Comparison of ENCODE assay signal across 8 mouse cellular contexts in the genomic region with DNA sequence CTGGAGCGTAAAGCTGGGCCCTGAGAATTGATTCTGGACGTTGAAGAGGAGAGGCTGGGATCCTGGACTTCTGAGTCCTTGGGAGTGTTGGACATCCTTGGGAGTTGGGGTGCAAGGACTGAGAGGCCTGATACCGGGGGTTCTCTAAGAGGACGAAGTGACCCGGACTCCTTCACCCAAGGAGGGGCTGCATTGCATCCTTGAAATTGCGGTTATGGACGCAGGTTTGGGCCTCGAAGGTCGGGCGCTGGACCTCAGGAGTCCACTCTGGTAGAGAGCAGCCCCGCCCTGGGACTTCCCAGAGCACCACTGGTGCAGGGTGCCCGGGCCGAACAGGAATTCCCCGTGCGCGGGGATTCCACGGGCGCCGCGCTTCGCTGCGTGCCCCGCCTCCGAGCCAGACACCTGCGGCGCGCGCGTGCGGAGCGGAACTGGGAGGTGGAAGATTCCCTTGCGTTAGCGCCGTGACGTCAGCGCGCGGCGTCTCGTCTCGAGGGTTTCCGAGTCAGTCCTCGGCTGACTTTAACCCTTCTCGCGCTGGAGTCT. TPM values are rescaled to one million over a fixed set of nuclear protein-coding genes. Genes with fewer than 3 reads are reported as not detected.
DNase-seq lines count a peak whose midpoint lies in the region; ATAC-seq and TF ChIP-seq lines count a peak whose summit lies in the region.

No protein-coding gene starts in this region.

- intact Hi-C loops in left cerebral cortex, postnatal 36 days (cut with DNase I) = loop anchor here (2.0 kb wide), 1 partner anchor 49 kb away; no protein-coding TSS in a partner anchor

- under 1% methylated on average over 45 of the region's 45 CpGs for WGBS in intestine, postnatal 0 days
- WGBS in midbrain, embryonic 10.5 days = under 1% methylated on average over 45 of the region's 45 CpGs

- peak overlapping the region; percentile 94 for H3K4me2 ChIP-seq in intestine, postnatal 0 days (replicated peaks; ENCODE audit: low read depth)

- DNase-seq in adrenal gland, postnatal 14 days = peak; percentile 94
- DNase-seq in embryo, embryonic 9.5 days (ENCODE audit: extremely low spot score) = peak; percentile 82
- peak; percentile 92 to 96 for DNase-seq in left cerebral cortex, postnatal 36 days (ENCODE audit: low spot score in 2 of 2)
- DNase-seq in midbrain, embryonic 10.5 days (ENCODE audit: low spot score) = peak; percentile 87
- DNase-seq in right cerebral cortex, postnatal 36 days (ENCODE audit: low spot score in 2 of 2) = peak; percentile 91 to 92
- DNase-seq in adipocyte (ENCODE audit: low spot score) = no peak

- no peak for TF ChIP-seq CTCF in intestine, postnatal 0 days (IDR thresholded peaks at IDR 0.05; ENCODE audit: low read depth)

- peaks cover 5% of the 10 kb centered on the region; the same call in 1 of the 2 replicates for H3K4me1 ChIP-seq in intestine, postnatal 0 days (replicated peaks; ENCODE audit: control insufficient read depth, insufficient read depth, low read length)
- H3K4me1 ChIP-seq in midbrain, embryonic 10.5 days = peaks cover 24% of the 10 kb centered on the region

- H3K9me3 ChIP-seq in intestine, postnatal 0 days (ENCODE audit: control insufficient read depth) = no peaks in the 10 kb centered on the region
- peaks cover 4% of the 10 kb centered on the region for H3K9me3 ChIP-seq in midbrain, embryonic 10.5 days (replicated peaks)

- no peaks in the 10 kb centered on the region for H3K27me3 ChIP-seq in intestine, postnatal 0 days (replicated peaks; ENCODE audit: control insufficient read depth, insufficient read depth, low read length)
- peaks cover 42% of the 10 kb centered on the region for H3K27me3 ChIP-seq in midbrain, embryonic 10.5 days (ENCODE audit: low read depth, poor library complexity, severe bottlenecking)

- H3K9ac ChIP-seq in intestine, postnatal 0 days (ENCODE audit: low read depth, low read length) = peak overlapping the region; percentile 35

- peak; percentile 25 for ATAC-seq in granulocyte monocyte progenitor cell, adult 5-6 weeks (replicated peaks; ENCODE audit: poor library complexity, severe bottlenecking)
- ATAC-seq in intestine, postnatal 0 days = peak; percentile 81

- peaks cover 18% of the 10 kb centered on the region; the same call in 1 of the 2 replicates for H3K36me3 ChIP-seq in intestine, postnatal 0 days (ENCODE audit: control insufficient read depth, insufficient read depth)
- peaks cover 16% of the 10 kb centered on the region for H3K36me3 ChIP-seq in midbrain, embryonic 10.5 days

- peak overlapping the region; percentile 38 for H3K4me3 ChIP-seq in intestine, postnatal 0 days (ENCODE audit: low read depth, low read length)
- peak overlapping the region; percentile 63 for H3K4me3 ChIP-seq in midbrain, embryonic 10.5 days

- peak overlapping the region; percentile 37 for H3K27ac ChIP-seq in intestine, postnatal 0 days (ENCODE audit: low read depth, low read length)
- peak overlapping the region; percentile 69 for H3K27ac ChIP-seq in midbrain, embryonic 10.5 days (replicated peaks)

RNA-seq across cellular contexts. Expression of gene Nfkbid, which starts 0.4 kb away (rescaled TPM):
- 2.8 and 3.9 TPM in 2 replicates for total RNA-seq in adrenal gland, postnatal 14 days (2021)
- total RNA-seq in granulocyte monocyte progenitor cell, adult 5-6 weeks (2014; fragmentation: Nextera tagmentation) = 16.0 and 16.3 TPM in 2 replicates
- total RNA-seq in granulocyte monocyte progenitor cell, adult 5-6 weeks (2017) = 6.8 and 15.1 TPM in 2 replicates
- polyA plus RNA-seq in intestine, postnatal 0 days (2015; fragmentation: Nextera tagmentation; extraction: Ambion mirVana) = 1.2 and 1.3 TPM in 2 replicates
- total RNA-seq in left cerebral cortex, postnatal 36 days (2021) = 1 to 10 TPM; 2.9 to 3.6 TPM
- polyA plus RNA-seq in midbrain, embryonic 10.5 days (2016; fragmentation: Nextera tagmentation; extraction: Ambion mirVana) = 1.4 and 1.5 TPM in 2 replicates

RNA-seq across cellular contexts. Expression of gene Hcst, which starts 2.3 kb away (rescaled TPM):
- total RNA-seq in adrenal gland, postnatal 14 days (2021) = 7.1 TPM in 1 of 2 replicates, not detected in the other
- total RNA-seq in granulocyte monocyte progenitor cell, adult 5-6 weeks (2014; fragmentation: Nextera tagmentation) = 64.6 and 70.7 TPM in 2 replicates
- 9.0 and 31.6 TPM in 2 replicates for total RNA-seq in granulocyte monocyte progenitor cell, adult 5-6 weeks (2017)
- polyA plus RNA-seq in intestine, postnatal 0 days (2015; fragmentation: Nextera tagmentation; extraction: Ambion mirVana) = 4.0 and 5.9 TPM in 2 replicates
- 1 to 10 TPM; 1.2 to 2.1 TPM for total RNA-seq in left cerebral cortex, postnatal 36 days (2021)
- 0.35 TPM in 1 of 2 replicates, not detected in the other for polyA plus RNA-seq in midbrain, embryonic 10.5 days (2016; fragmentation: Nextera tagmentation; extraction: Ambion mirVana)

RNA-seq across cellular contexts. Expression of gene Tyrobp, which starts 8.4 kb away (rescaled TPM):
- 19.9 and 30.9 TPM in 2 replicates for total RNA-seq in adrenal gland, postnatal 14 days (2021)
- total RNA-seq in granulocyte monocyte progenitor cell, adult 5-6 weeks (2014; fragmentation: Nextera tagmentation) = 665 and 703 TPM in 2 replicates
- total RNA-seq in granulocyte monocyte progenitor cell, adult 5-6 weeks (2017) = 270 and 287 TPM in 2 replicates
- polyA plus RNA-seq in intestine, postnatal 0 days (2015; fragmentation: Nextera tagmentation; extraction: Ambion mirVana) = 60.0 and 63.6 TPM in 2 replicates
- total RNA-seq in left cerebral cortex, postnatal 36 days (2021) = 10 to 100 TPM; 25.0 to 28.4 TPM
- 15.7 and 19.6 TPM in 2 replicates for polyA plus RNA-seq in midbrain, embryonic 10.5 days (2016; fragmentation: Nextera tagmentation; extraction: Ambion mirVana)

RNA-seq across cellular contexts. Expression of gene Aplp1, which starts 23.4 kb away (rescaled TPM):
- 21.3 and 28.3 TPM in 2 replicates for total RNA-seq in adrenal gland, postnatal 14 days (2021)
- not detected in 2 replicates for total RNA-seq in granulocyte monocyte progenitor cell, adult 5-6 weeks (2014; fragmentation: Nextera tagmentation)
- not detected in 2 replicates for total RNA-seq in granulocyte monocyte progenitor cell, adult 5-6 weeks (2017)
- 28.2 and 30.1 TPM in 2 replicates for polyA plus RNA-seq in intestine, postnatal 0 days (2015; fragmentation: Nextera tagmentation; extraction: Ambion mirVana)
- 1,000 to 10,000 TPM; 1,238 to 1,418 TPM for total RNA-seq in left cerebral cortex, postnatal 36 days (2021)
- 69.6 and 124 TPM in 2 replicates for polyA plus RNA-seq in midbrain, embryonic 10.5 days (2016; fragmentation: Nextera tagmentation; extraction: Ambion mirVana)

RNA-seq across cellular contexts. Expression of gene Kirrel2, which starts 35.5 kb away (rescaled TPM):
- total RNA-seq in adrenal gland, postnatal 14 days (2021) = not detected in 2 replicates
- total RNA-seq in granulocyte monocyte progenitor cell, adult 5-6 weeks (2014; fragmentation: Nextera tagmentation) = not detected in 2 replicates
- total RNA-seq in granulocyte monocyte progenitor cell, adult 5-6 weeks (2017) = not detected in 2 replicates
- polyA plus RNA-seq in intestine, postnatal 0 days (2015; fragmentation: Nextera tagmentation; extraction: Ambion mirVana) = 0.08 and 0.09 TPM in 2 replicates
- total RNA-seq in left cerebral cortex, postnatal 36 days (2021) = 10 to 100 TPM; 12.9 to 17.8 TPM
- 1.7 and 1.9 TPM in 2 replicates for polyA plus RNA-seq in midbrain, embryonic 10.5 days (2016; fragmentation: Nextera tagmentation; extraction: Ambion mirVana)
